Mouse (Mus musculus): ENCODE data around the gene Cfp.

The Cfp gene

DNA sequence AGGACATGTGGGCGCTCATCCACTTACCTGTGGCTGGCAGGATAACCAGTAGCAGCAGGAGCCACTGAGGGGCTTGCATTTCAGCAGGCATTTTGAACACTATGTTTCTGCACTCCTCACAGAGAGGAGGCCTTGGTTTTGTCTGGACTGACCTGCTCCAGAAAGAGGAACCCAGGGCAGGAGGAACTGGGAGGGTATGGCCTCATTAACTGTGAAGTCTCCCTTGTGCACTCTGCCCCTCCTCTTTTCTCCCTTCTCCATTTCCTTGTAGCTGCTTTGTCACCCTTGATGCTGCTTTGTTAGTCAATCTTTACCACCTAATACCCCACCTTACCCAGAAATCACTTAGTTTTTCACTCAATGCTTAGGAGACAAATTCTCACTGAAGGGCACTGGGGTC is at the start of gene Cfp:
TSS of gene Cfp (minus strand) at position 192 of the 400 bp plus-strand sequence.
- DNase-seq = no peak

DNA sequence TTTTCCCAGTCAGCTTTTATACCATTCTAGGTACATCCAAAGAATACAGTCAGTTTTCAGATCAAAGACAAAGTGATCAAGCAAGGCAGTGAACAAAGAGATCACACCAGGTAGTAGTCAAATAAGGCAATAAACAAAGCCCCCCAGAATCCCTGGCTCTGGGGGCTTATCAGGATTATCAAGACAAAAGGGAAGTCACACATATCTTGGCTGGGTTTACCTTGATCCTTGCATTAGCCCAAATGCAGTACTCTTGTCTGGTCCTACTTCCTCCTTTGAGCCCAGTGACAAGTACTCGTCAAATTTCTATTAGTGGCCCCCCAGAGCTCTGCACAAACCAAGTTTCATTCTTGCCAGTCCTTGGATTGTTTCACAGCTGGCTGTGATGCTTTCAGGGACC is 49.5 kb upstream of the Cfp start:
- no peak for DNase-seq

DNA sequence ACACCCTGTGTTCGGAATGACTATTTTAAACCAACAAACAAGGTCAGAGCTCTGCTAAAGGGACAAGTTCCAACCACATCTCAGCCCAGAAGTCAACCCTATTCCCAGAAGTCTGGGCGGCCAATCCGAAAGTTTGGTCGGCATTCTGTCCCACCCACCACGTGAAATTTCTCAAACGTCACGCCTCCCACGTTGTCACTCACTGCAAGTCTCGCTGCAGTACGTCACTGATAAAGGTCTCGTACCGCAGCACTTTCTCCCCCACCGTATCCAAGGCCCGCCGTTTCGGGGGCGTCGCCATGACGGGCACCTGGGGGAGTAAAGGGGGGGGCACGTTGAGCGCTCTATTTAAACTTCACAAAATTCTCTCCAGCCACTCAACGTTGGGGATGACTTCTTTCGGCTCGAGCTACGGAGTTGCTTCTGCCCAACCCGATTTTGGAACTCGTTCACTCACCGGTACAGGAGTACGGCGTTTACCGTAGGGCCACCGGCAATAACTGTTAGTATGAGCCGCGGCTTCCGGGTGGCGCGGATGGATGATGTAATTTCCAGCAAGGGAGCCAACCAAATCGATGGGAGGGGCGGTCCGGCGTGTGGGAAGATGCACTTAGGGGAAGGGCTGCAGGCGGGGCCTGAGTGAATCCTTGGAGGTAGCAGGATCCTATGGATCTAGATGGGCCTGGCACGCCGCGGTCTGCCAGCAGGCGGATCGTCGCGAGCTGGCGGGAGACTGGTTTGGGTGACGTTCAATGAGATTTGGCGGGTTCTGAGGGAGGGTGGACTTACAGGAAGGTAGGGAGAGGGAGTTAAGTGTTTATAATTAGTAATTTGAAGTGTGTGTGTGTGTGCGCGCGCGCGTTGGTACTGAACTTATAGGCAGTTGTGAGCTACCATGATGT is 30.4 kb upstream of the Cfp start, which contains the start of gene Uxt:
TSS of gene Uxt (minus strand) at position 541 of the 902 bp plus-strand sequence.
- DNase-seq = peak; percentile 84

DNA sequence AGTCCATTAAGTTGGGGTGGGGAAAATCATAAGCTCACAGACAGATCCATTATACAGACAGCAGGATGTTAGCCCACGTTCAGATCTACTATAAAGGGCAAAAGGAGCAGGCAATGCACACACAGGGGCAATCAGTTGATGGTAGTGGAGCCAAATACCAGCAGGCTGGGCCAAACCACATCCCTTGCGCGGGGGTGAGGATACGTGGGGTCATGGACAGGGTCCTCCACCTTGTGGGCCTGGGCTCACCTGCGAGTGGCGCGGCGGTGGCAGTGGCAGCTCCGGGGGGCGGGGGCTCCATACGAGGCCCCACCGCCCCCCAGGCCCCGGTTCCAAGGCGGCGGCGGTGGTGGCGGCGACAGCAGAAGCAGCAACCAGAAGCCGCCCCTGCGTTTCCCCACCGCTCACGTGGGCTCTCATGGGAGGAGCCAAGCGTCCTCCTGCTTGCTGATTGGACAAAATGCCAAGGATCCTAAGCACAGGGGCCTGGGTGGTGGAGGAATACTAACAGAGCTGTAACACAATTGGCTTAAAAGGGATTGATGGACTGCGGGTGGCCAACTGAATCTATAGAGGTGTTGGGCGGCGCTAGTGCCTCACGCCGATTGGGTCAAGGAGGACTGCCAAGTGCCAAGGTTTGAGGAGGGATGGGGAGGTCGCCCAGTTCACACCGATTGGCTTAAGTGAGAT is 19.0 kb upstream of the Cfp start, which contains the start of gene Elk1:
TSS of gene Elk1 (minus strand) at position 418 of the 690 bp plus-strand sequence.
- DNase-seq = peak; percentile 63

DNA sequence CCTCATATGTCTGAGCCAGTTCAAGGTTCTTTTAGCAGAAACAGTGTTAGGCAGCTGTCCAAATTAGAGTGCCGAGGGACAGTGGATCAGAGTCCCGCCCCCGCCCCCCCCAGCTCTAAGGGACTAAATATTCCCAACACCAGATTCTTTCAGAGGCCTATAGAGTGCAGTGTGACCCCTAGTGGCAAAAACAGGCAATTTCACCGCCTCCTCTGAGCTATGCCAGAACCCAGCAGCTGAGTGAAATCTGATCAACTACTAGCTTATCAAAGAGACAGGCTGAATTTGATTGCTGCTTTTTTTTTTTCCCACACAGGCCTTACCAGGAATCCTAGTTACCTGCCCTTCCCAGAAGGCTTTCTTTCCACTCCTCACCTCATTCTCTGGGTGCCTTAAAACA is 14.7 kb upstream of the Cfp start:
- peak; percentile 48 for DNase-seq

DNA sequence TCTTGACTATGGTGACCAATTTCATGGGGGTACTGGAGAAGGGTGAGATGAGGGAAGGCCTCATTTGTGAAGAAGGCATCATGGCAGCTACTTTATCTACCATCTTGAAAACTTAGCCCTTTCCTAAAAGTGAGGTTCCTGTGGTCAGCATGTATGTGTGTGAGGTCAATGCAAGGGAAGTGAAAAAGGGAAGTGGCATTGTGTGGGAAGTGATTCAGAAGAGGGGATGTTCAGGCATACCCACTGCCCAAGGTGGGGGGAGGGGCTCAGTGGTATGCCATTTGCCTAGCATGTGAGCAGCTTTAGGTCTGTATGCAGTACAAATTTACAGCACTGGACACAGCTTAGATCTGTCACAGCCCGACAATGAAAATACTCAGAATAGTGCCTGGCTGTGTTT is 608 bp upstream of the Cfp start:
- no peak for DNase-seq

DNA sequence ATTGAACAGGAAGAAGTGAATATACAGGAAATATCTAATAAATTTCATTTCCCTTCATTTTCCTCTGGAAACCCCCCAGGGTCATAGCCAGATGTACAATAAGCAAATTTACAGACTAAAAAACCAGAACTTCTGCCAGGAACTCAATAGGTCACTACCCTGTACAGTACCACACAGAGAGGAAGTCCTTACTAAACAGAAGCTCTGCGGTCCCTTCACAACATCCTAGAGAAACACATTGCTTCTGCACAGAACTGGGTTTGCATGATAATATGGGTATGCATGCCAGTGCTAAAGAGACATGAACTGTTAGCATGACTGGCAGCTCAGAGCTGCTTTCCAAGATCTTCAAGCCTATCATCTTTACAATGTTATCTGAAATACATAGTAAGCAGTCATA is 1.5 kb downstream of the Cfp start:
- DNase-seq = no peak

DNA sequence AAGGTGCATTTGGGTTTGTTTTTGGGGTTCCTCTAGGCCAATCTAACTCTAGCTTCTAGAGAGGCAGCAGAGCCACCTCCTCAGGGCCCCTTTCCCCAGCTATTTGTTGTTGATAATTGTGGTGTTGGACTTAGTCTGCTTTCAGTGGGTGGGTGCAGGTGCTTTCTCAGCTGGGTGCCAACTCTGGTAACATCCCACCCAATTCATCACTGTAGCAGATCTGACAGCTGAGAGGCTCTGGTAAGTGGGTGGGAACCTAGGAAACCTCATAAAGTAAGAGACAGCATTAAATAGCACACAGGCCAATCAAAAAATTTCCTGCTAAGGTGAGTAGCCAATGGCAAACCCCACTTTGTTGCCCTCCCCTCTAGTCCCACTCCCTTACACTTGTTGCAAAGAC is 6.4 kb downstream of the Cfp start:
- no peak for DNase-seq

DNA sequence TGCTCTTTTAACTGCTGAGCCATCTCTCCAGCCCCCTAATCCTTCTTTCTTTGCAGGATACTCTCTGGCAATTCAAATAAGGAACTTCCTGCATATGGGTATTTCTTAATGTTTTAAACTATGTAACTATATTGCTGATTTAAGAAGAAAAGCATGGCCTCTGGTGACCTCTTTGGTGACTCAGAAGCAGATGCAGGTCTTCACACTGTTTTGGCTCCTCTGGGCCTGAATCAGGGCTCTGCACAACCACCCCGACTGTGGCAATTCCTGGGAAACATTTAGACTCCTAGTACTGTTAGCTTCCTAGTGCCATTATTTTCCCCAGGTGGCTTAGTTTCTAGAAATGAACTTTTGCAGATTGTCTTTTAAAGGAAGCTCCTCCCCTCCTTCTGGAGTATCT is 7.8 kb downstream of the Cfp start:
- no peak for DNase-seq

DNA sequence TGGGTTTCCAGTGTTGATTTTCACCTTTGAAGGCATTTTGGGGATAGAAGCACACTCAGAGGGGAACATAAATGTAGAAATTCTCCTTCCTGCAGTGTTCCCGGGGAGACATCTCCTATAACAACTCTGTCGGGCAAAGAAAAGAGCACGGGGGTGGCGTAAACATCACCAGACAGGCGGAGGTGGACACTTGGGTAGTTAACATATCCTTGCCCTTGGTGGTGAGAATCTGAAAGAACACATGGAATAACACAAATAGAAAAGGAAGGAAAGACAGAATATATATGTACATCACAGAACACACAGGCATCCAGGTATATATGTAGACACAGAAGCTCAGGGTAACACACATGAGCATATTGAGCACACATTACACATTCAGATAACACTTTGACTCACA is 10.0 kb downstream of the Cfp start:
- DNase-seq = no peak

DNA sequence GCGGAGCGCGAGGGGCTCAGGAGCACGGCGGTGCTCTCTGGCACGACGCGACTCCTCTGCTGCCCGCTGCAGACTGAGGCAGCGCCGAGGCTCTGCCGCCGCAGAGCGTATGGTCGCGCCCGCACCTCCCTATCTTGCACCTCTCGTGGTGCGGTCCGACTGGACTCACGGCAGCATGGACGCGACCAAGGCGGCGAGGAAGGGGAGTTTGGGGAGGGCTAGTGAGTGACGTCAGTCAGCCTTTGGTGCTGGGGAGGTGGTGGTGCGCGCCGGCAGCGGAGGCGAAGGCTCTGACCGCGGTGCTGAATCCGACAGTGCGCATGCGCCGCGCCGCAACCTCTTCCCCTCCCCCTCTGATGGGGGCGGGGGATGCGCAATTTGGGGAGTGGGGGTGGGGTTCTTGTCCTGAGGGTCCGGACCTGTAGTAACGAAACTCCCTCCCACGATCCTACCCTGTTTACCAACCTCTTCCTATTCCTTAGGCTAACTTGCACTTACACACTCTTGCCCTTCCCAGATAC is 10.5 kb downstream of the Cfp start, which contains the start of gene Syn1:
TSS of gene Syn1 (minus strand) at position 161 of the 521 bp plus-strand sequence.
- peak; percentile 76 for DNase-seq

DNA sequence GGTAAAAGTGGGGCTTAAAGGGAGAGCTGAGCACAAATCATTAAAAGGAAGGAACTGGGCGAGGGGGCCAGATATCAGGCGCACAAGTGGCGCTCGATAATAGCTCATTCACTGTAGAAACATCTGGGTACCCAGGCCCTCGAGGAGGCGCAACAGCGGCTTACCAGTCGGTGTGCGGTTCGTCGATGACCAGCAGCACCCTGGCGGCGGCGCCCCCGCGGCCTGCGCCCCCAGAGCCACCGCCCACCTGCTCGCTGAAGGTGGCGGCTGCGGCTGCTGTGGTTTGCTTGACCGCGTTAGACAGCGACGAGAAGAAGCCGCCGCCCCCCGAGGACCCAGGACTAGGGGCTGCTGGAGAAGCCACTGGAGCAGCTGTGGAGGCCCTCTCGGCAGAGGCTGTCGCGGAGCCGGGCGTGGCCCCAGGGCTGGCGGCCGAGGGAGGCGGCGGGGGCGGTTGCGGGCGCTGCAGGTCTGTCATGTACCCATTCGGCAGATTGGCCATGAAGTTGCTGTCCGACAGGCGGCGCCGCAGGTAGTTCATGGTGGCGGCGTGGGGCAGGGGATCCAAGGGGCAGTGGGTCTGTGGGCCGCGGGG is 11.0 kb downstream of the Cfp start:
- peak; percentile 22 for DNase-seq

DNA sequence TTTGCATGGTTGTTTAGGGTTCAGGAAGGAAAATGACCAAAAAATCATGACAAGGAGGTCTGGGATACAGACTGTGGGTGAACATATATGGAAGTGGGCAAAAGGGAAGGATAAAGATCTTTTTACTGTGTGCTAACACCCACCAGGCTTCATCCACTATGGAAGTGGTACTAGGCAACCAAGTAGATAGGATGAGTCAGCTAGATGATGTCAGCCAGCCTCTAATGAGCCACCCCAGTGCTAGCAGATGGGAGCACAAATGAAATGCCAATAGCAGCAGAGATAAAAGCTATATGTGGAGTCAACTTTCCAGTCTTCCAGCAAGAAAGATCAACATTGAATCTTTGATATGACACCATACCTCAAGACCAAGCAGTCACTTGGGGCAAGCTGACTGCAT is 16.3 kb downstream of the Cfp start:
- DNase-seq = no peak

DNA sequence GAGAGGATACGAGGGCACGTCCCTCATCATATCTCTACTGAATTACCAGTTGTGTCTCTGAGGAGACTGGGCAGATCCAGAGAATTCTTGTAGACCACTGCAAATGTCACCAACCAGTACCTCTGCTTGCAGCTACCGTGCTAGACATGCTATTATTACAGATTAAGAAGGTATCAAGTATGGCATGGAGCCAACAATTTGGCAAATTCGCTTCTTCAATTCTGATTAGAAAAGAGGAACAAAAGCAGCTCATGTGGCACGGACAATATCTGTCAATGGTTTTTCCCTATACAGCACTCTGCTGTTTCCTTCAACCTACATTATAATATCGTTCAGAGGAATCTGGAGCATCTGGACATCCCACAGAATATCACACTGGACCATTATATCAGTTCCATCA is 17.6 kb downstream of the Cfp start:
- DNase-seq = no peak

DNA sequence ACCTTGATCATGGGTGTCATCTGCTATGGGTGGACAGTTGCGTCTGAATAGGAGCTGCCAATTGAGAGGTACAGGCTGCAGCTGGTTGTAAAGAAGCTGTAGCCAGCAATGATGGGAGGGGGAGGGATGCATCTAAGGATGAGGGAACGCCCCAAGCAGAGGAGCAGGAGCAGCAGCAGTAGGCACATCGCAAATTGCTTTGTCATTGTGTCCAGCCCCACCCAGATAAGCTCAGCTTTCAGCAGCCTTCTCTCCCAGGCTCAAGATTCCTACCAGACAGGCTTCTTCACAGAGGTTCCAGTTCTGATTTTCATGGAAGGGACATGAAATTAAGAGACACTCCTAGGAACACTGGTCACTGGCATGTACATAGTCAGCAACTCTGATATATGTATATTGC is 21.3 kb downstream of the Cfp start:
- no peak for DNase-seq

Data from right cerebral cortex, postnatal 4 days (tissue).